Mouse (Mus musculus) heart, adult 8-10 months (tissue): ENCODE measurements at regions not wholly inside any gene's neighbourhood (a gene's known extent, or its start where the extent isn't known, plus 50 kb on each side); places are given as distances from the start of the nearest gene placed in this dataset. TPM values are rescaled to one million over a fixed set of nuclear protein-coding genes. Genes with fewer than 3 reads are reported as not detected.

Experiments used
- DNase-seq: peaks from one replicate; pipeline ENCODE4 v3.0.0; 2022; ENCODE audit warnings: low spot score
- microRNA-seq: library from miRNA; unstranded; fragments of <30 nt; microRNA quantifications from one replicate; pipeline ENCODE4 v1.2.0, GENCODE M21; 2022

DNA sequence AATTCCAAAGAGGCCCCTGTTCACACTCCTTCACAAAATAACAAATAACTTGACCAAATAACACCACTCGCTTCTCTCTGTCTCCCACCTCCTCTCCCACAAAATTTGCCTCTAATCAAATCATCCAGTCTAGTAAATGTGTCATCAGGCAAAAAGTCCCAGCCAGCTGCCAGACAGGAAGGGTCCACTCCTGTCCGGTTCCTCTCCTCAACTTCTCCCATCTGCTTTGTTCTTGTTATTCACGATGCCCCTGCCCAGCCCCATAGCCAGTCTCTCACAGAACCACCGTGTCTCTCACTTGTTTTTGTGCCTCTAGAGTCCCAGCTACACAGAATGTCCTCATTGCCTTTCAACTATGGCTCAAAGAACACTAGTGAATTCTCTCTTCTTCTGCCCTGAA lies 53.8 kb downstream of the Ch25h start:
- DNase-seq: no peak

DNA sequence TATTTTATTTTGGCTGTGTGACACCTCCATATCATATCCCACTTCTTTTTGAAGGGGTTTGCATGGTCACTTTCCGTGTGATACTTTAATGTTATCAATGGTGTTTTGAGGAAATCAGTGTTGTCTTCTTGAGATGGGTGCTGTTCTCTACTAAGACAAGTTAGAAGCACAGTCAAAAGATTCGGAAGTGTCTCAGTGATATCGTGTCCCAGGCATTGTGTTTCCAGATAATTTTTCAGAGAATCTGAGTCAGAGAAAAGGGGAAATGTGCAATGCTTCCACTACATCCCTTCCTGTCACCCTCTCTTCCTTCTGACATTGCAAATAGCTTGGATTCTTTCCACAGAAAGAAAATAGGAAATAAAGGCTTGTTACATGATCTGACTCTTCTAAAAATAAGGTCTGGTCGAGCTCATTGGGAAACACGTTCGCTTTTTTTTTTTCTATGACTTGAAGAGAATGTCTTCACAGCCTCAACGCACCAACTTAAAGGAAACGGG lies 54.6 kb downstream of the Ch25h start:
- DNase-seq: no peak

DNA sequence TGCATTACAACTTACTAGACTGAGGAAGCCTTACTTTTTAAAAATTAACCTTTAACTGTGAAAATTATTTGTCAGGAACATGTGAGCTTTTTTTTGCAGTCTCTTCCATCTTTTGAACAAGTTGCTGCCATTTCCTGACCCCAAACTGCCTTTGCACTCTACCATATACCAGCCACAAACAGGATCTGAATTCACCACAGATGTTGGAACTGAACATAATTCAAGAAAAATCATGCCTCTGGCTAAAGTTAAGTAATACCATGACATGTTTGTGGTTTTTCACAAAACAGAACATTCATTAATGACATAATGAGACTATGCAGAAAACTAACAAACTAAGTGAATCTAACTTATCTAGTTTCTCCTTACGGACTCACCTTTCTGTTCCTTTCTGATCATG lies 67.8 kb downstream of the Ch25h start:
- DNase-seq: no peak

DNA sequence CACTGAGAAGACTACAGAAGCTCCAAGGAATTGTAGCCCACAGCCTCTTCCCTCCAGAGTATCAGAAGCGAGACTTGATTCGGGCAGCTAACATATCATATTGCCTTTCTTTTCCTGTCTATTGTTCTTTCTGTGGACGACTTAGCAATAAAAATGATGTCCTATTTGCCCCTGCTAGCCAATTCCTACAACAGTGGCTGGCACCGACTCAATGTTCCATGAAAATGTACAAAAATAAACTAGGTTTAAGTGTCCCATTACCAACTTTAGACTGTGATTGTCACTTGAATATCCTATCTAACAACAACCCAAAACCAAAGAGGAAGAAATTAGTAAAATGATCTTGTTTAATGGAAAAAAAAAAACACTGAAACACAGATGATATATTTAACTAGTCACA lies 68.3 kb downstream of the Ch25h start:
- DNase-seq: no peak

DNA sequence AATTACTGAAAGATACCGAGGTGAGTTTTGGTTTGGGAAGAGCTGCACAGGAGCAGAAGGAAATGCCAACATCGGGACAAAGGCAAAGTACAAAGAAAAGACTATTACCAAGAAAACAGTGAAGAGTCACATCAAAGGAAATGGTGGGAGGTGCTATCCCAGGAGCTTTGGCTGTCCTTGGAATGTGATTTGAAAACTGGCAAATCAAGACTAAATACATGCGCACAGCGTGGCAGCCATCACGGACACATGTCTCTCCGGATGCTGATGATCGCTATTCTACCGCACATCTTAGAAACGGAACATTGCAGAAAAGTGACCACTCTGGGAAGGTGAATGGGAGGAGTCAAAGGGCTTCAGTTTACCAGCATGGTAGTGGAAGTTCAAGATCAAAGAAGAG lies 78.7 kb downstream of the Ch25h start:
- peak; percentile 41 for DNase-seq

DNA sequence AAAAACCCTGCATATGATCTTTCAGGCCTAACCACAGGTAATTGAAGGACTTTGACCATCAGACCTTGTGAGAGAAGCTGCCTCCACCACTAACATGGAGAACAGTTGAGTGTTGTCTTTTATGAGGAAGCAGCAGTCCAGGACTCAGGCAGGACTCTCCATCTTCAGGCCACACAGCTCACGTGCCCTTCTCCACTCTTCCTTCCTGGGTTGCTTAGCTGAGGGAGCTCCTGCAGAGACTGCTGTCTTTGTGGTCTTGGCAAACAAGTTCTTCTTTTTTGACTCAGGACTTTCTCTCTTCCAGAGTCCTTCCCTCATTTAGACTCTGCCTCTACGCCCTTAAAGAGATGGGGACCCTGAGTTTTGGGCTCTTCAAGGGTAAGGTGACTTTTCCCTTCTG lies 85.0 kb downstream of the Ch25h start:
- DNase-seq: no peak

DNA sequence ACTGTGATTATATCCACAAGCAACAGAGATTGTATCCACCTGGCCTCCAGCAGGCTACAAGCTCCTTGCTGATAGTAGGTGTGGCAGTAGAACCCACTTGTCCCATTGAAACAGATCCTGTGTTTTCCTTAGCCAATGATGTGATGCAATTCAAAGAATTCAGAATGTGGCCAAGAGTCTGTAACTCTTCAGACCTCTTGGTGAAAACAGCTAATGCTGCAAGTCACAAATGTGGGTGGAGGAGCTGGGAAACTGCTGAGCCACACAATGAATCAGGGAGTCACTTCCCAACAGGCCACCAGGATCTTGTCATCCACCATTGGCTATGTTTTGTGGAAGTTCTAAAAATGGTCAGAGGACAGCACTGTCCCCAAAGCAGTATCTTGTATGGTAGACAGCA lies 92.1 kb downstream of the Fas start:
- no peak for DNase-seq

Small RNAs in the stretch of these regions (microRNA-seq; reads per million reads assigned to microRNA genes)
- gene Gm23060: not detected
